Mouse (Mus musculus): ENCODE data around the gene Krt18. TPM values are rescaled to one million over a fixed set of nuclear protein-coding genes. Genes with fewer than 3 reads are reported as not detected.

Gene Krt18
- polyA plus RNA-seq, 1 experiment from 2014 or later = 95.2 TPM

- Histone ChIP-seq H3K36me3 (replicated peaks) (no peaks in the 10 kb centered on the region), H3K27me3 (replicated peaks; ENCODE audit: low read depth, poor library complexity, severe bottlenecking) (no peaks in the 10 kb centered on the region), H3K9me3 (no peaks in the 10 kb centered on the region), H3K4me3 (no peak overlapping the region), H3K27ac (replicated peaks) (no peak overlapping the region), H3K4me1 (0 out of 2 replicates have a peak, but pooled peaks cover 3% of the 10 kb centered on the region)
- WGBS = 91% methylated on average over 10 of the region's 10 CpGs
- no peak for DNase-seq (ENCODE audit: low spot score)
These were observed 17.7 kb downstream of the Krt18 start for GRCm38 (mm10) chr15:102045691-102046090.

DNA sequence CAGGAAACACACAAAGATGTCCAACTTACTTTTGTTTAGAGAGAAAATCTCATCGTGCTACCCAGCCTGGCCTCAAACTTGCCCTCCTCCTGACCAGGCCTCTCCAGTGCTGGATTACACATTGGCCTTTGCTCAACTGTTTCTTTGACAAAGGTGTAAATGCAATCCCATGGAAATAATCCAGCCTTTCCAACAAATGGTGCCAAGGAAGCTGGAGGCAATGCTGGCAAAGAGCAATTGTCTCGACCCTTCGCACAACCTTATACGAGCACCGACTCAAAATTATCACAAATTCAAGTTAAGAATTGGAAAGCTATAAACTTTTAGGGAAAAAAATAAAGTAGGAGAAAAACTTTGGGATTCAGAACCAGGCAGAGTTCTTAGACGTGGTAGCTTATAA lies 20.0 kb downstream of the Krt18 start:
- Histone ChIP-seq H3K4me1 (peaks cover 13% of the 10 kb centered on the region), H3K27me3 (replicated peaks; ENCODE audit: low read depth, poor library complexity, severe bottlenecking) (no peaks in the 10 kb centered on the region; the same call in 1 of the 2 replicates), H3K36me3 (replicated peaks) (no peaks in the 10 kb centered on the region), H3K9me3 (no peaks in the 10 kb centered on the region), H3K27ac (replicated peaks) (no peak overlapping the region), H3K4me3 (no peak overlapping the region)
- WGBS = 91% methylated on average over 6 of the region's 6 CpGs
- no peak for DNase-seq (ENCODE audit: low spot score)

DNA sequence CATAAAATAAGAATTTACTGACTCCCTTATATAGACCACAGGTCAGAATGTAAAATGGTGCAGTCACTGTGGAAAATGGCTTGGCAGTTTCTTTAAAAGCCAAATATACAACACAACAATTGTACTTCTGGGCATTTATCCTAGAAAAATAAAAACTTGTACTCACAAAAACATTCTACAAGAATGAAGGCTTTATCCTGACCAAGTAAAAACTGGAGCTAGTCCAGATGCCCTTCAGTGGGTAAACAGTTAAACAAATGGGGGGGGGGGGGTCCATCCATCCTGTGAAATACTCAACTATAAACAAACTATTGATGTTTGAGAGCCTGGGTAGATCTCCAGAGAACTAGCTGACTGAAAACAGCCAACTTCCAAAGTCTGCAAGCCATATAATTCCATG lies 21.9 kb downstream of the Krt18 start:
- H3K27me3 ChIP-seq (replicated peaks; ENCODE audit: low read depth, poor library complexity, severe bottlenecking) = no peaks in the 10 kb centered on the region; the same call in 1 of the 2 replicates
- no peaks in the 10 kb centered on the region for H3K36me3 ChIP-seq (replicated peaks)
- peaks cover 13% of the 10 kb centered on the region for H3K4me1 ChIP-seq
- no peak overlapping the region for H3K4me3 ChIP-seq
- H3K9me3 ChIP-seq = no peaks in the 10 kb centered on the region
- no peak overlapping the region for H3K27ac ChIP-seq (replicated peaks)
- DNase-seq (ENCODE audit: low spot score) = no peak

GRCm38 (mm10) chr15:102051920-102052683 lies 24.1 kb downstream of the Krt18 start:
- Histone ChIP-seq H3K27me3 (replicated peaks; ENCODE audit: low read depth, poor library complexity, severe bottlenecking) (no peaks in the 10 kb centered on the region; the same call in 1 of the 2 replicates), H3K36me3 (replicated peaks) (no peaks in the 10 kb centered on the region), H3K4me3 (peak overlapping the region; percentile 69), H3K4me1 (peaks cover 13% of the 10 kb centered on the region), H3K9me3 (no peaks in the 10 kb centered on the region), H3K27ac (replicated peaks) (peak overlapping the region; percentile 86)
- DNase-seq (ENCODE audit: low spot score) = peak; percentile 85
- WGBS = under 1% methylated on average over 33 of the region's 33 CpGs

DNA sequence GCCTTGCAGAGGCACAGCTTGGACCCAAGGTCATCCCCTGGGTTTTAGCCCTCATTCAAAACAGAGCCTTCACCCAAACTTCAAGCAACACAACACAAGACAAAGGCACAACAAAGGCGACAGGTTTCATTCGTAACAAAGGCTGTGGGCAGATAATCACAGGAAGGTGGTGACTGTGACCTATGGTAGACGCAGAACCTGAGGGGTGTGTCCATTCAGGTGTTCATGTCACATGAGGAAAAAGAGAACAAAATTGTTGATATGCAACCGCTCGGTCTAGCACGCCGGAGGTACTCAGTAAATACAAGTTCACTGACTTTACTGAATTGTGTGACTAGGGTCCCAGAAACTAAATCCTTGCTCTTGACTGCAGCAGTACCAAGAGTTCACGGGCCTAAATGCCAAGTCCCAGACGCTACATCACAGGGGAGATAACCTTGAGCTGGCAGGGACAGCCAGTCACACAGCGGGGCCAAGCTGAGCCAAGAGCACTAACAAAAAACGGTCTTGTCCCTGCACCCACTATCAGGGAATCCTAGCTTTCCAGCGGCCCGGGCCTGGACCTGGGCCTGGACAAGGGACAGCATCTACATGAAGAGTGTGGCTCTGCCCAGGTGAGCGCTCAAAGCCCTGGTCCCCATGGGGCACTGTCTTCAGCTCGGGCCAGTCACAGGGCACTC lies 28.7 kb downstream of the Krt18 start:
- H3K9me3 ChIP-seq = no peaks in the 10 kb centered on the region
- DNase-seq (ENCODE audit: low spot score) = no peak
- H3K4me3 ChIP-seq = no peak overlapping the region
- no peak overlapping the region for H3K27ac ChIP-seq (replicated peaks)
- H3K36me3 ChIP-seq (replicated peaks) = no peaks in the 10 kb centered on the region
- WGBS = 88% methylated on average over 15 of the region's 15 CpGs
- peaks cover 12% of the 10 kb centered on the region for H3K4me1 ChIP-seq
- H3K27me3 ChIP-seq (replicated peaks; ENCODE audit: low read depth, poor library complexity, severe bottlenecking) = no peaks in the 10 kb centered on the region

DNA sequence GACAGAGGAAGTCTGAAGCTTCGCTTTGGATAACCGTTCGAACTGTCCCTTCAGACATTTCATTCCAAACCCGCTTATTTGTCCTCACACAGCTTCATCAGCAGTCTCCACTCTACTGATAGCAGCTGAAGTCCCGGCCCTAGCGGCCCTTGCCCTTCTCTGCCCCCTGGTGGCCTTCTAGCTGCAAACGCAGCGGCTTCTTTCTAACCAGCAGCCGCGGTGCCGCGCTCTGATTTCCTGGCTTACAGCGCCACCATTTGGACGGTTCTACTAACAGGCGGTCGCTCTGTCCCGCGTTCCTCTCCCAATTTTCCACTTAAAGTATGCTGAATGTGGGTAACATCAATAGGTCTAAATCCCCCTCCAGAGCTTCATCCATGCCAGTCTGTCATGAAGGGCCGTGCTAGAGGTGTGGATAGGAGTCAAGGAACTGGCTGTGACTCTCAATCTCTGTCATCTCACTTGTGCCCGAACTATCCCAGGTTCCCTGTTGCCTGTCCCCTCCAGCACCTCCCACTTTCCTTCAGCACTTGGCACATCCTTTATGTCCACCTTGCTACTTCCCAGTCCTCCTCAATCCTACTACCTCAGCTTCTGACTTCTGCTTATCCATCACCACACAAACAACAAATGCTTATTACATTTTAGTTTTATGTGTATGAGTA lies 37.8 kb downstream of the Krt18 start:
- H3K9me3 ChIP-seq = no peaks in the 10 kb centered on the region
- no peaks in the 10 kb centered on the region for H3K36me3 ChIP-seq (replicated peaks)
- H3K4me3 ChIP-seq = 0 out of 2 replicates have a peak overlapping the region, but pooled peaks have one; percentile 2
- H3K4me1 ChIP-seq = peaks cover 24% of the 10 kb centered on the region
- WGBS = 4% methylated on average over 20 of the region's 20 CpGs
- peak; percentile 94 for DNase-seq (ENCODE audit: low spot score)
- no peak overlapping the region for H3K27ac ChIP-seq (replicated peaks)
- H3K27me3 ChIP-seq (replicated peaks; ENCODE audit: low read depth, poor library complexity, severe bottlenecking) = peaks cover 17% of the 10 kb centered on the region

DNA sequence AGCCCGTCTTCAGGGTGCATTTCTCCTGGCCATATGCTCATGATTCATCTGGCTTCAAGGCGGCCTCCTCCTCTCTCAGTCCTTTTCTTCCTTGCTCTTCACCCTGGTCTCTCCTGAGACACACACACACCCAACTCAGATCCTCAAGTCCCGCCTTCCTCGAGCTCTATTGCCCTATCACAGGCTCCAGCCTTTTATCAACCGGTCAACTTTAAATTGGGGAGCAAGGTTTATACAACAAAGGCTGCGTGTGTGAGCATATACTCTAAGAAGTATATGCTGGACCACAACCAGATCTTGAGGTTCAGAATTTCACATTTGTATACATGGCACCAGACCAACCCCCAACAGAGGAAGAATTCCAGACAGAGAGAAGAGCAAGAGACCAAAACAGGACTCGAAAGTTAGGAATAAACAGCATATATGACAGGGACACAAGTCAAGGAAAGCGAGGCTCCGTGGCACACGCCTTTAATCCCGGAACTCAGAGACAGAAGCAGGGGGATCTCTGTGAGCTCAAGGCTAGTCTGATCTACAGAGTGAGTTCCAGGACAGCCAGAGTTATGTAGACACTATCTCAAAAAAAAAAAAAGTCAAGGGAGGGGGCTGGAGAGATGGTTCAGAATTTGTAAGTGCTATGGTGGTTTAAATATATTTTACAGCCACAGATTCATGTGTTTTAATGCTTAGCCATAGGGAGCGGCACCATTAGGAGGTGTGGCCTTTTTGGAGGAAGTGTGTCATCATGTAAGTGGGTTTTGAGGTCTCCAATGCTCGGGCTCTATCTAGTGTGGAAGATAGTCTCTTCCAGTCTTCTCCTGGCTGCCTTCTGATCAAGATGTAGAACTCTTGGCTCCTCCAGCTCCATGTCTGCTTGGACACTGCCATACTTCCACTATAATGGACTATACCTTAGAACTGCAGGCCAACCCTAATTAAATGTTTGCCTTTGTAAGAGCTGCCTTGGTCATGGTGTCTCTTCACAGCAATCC lies 42.8 kb downstream of the Krt18 start:
- Histone ChIP-seq H3K36me3 (replicated peaks) (no peaks in the 10 kb centered on the region), H3K27me3 (replicated peaks; ENCODE audit: low read depth, poor library complexity, severe bottlenecking) (peaks cover 17% of the 10 kb centered on the region), H3K4me1 (peaks cover 12% of the 10 kb centered on the region), H3K4me3 (no peak overlapping the region), H3K27ac (replicated peaks) (no peak overlapping the region), H3K9me3 (no peaks in the 10 kb centered on the region)
- DNase-seq (ENCODE audit: low spot score) = no peak
- 73% methylated on average over 13 of the region's 13 CpGs for WGBS

DNA sequence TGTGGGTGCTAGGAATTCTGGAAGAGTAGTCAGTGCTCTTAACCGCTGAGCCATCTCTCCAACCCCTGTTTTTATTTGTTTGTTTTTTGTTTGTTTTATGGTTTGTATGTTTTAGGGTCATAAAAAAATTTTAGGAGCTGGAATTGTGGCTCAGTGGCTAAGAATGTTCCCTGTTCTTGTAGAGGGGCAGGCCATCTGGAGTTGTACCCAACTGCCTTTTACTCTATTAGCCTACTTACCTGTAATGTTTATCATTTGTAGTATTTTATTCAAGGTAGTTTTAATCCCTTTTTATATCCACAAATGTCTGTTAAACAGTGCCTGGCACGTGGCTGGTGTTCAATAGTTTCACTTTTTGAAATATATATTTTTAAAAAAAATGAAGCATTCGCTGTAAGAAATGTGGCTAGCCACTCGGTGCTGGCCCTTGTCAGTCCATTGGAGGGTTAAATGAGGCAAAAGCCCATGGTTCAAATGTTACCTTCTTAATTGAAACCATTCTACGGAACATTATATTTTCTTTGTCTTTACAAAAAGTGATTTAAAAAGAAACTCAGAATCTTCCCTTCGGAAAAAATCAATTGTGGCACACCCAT lies 45.1 kb downstream of the Krt18 start:
- Histone ChIP-seq H3K36me3 (replicated peaks) (peaks cover 10% of the 10 kb centered on the region; the same call in 1 of the 2 replicates), H3K9me3 (no peaks in the 10 kb centered on the region), H3K4me1 (peaks cover 19% of the 10 kb centered on the region), H3K4me3 (peak overlapping the region; percentile 96), H3K27ac (replicated peaks) (peak overlapping the region; percentile 99), H3K27me3 (replicated peaks; ENCODE audit: low read depth, poor library complexity, severe bottlenecking) (no peaks in the 10 kb centered on the region)
- 15% methylated on average over 6 of the region's 6 CpGs for WGBS
- DNase-seq (ENCODE audit: low spot score) = no peak

GRCm38 (mm10) chr15:102073559-102074069 lies 45.6 kb downstream of the Krt18 start, which contains the start of gene Eif4b:
Gene Eif4b, plus strand, starts transcription at chr15:102073773.
- WGBS = under 1% methylated on average over 58 of the region's 58 CpGs
- H3K36me3 ChIP-seq (replicated peaks) = peaks cover 14% of the 10 kb centered on the region
- H3K27ac ChIP-seq (replicated peaks) = peak within 1 kb of the TSS; percentile 99
- H3K9me3 ChIP-seq = no peaks in the 10 kb centered on the region
- no peaks in the 10 kb centered on the region for H3K27me3 ChIP-seq (replicated peaks; ENCODE audit: low read depth, poor library complexity, severe bottlenecking)
- H3K4me1 ChIP-seq = peaks cover 19% of the 10 kb centered on the region
- H3K4me3 ChIP-seq = peak within 1 kb of the TSS; percentile 96
- peak; percentile 100 for DNase-seq (ENCODE audit: low spot score)

- peak; percentile 81 for DNase-seq (ENCODE audit: low spot score)
- Histone ChIP-seq H3K9me3 (no peaks in the 10 kb centered on the region), H3K36me3 (replicated peaks) (peaks cover 20% of the 10 kb centered on the region), H3K4me1 (peaks cover 19% of the 10 kb centered on the region), H3K4me3 (peak overlapping the region; percentile 96), H3K27ac (replicated peaks) (peak overlapping the region; percentile 99), H3K27me3 (replicated peaks; ENCODE audit: low read depth, poor library complexity, severe bottlenecking) (no peaks in the 10 kb centered on the region)
- under 1% methylated on average over 57 of the region's 57 CpGs for WGBS
These were observed 46.2 kb downstream of the Krt18 start for GRCm38 (mm10) chr15:102074070-102074731.

Data from embryonic facial prominence, embryonic 10.5 days (tissue).